Mouse (Mus musculus) heart, embryonic 12.5 days (tissue): ENCODE measurements at regions not wholly inside any gene's neighbourhood (a gene's known extent, or its start where the extent isn't known, plus 50 kb on each side); places are given as distances from the start of the nearest gene placed in this dataset.

Source experiments
- ATAC-seq: fragments of 200-750 bp; cut with Nextera tagmentation; 2 replicates; pipeline ENCODE4 v1.8.0; 2017; ENCODE audit warnings: moderate TSS enrichment, moderate library complexity; ENCODE audit not compliant: insufficient number of reproducible peaks, low FRiP score
- H3K27ac ChIP-seq: fragments of 300-500 bp; sonication (generic); 2 replicates; pipeline ENCODE4 v1.5.1; 2016; ENCODE audit warnings: mild to moderate bottlenecking, moderate library complexity; ENCODE audit not compliant: poor library complexity, severe bottlenecking
- H3K27me3 ChIP-seq: fragments of 300-500 bp; sonication (generic); replicated peaks from 2 replicates; pipeline ENCODE4 v1.6.1; 2016; ENCODE audit warnings: mild to moderate bottlenecking, moderate library complexity
- H3K36me3 ChIP-seq: fragments of 300-500 bp; sonication (generic); 2 replicates; pipeline ENCODE4 v1.6.1; 2016; ENCODE audit warnings: mild to moderate bottlenecking, moderate library complexity
- H3K4me1 ChIP-seq: fragments of 300-500 bp; sonication (generic); replicated peaks from 2 replicates; pipeline ENCODE4 v1.6.1; 2016; ENCODE audit warnings: mild to moderate bottlenecking
- H3K4me2 ChIP-seq: fragments of 300-500 bp; sonication (generic); 2 replicates; pipeline ENCODE4 v1.6.1; 2016; ENCODE audit warnings: mild to moderate bottlenecking, moderate library complexity
- H3K4me3 ChIP-seq: fragments of 300-500 bp; sonication (generic); 2 replicates; pipeline ENCODE4 v1.5.1; 2016; ENCODE audit warnings: mild to moderate bottlenecking
- H3K9ac ChIP-seq: fragments of 300-500 bp; sonication (generic); 2 replicates; pipeline ENCODE4 v1.6.1; 2016; ENCODE audit warnings: mild to moderate bottlenecking, moderate library complexity
- H3K9me3 ChIP-seq: fragments of 300-500 bp; sonication (generic); replicated peaks from 2 replicates; pipeline ENCODE4 v1.6.1; 2016; ENCODE audit warnings: mild to moderate bottlenecking, moderate library complexity
- WGBS: fragments of 180-500 bp; shearing (Covaris S2); methylation state at CpG from one replicate; pipeline ENCODE4 v1.1.7; 2016; 5-methylcytosine and 5-hydroxymethylcytosine counted together

GRCm38 (mm10) chr16:8351424-8351823, 73.5 kb downstream of the Tmem114 start:
- Histone ChIP-seq H3K4me1 (no peaks in the 10 kb centered on the region), H3K9ac (no peak overlapping the region), H3K27me3 (no peaks in the 10 kb centered on the region), H3K4me2 (no peak overlapping the region), H3K36me3 (no peaks in the 10 kb centered on the region), H3K4me3 (no peak overlapping the region), H3K9me3 (peaks cover 8% of the 10 kb centered on the region; the same call in 1 of the 2 replicates), H3K27ac (no peak overlapping the region)
- 76% methylated on average over 4 of the region's 4 CpGs for WGBS
- no peak for ATAC-seq

GRCm38 (mm10) chr16:8349148-8349547, 75.8 kb downstream of the Tmem114 start:
- Histone ChIP-seq H3K9me3 (no peaks in the 10 kb centered on the region), H3K4me3 (no peak overlapping the region), H3K4me1 (no peaks in the 10 kb centered on the region), H3K4me2 (no peak overlapping the region), H3K9ac (no peak overlapping the region), H3K36me3 (no peaks in the 10 kb centered on the region), H3K27me3 (no peaks in the 10 kb centered on the region), H3K27ac (no peak overlapping the region)
- WGBS: 78% methylated on average over 3 of the region's 3 CpGs
- no peak for ATAC-seq

- no peaks in the 10 kb centered on the region for H3K27me3 ChIP-seq
- H3K4me1 ChIP-seq: no peaks in the 10 kb centered on the region
- no peaks in the 10 kb centered on the region for H3K9me3 ChIP-seq
- H3K4me3 ChIP-seq: no peak overlapping the region
- H3K27ac ChIP-seq: no peak overlapping the region
- 56% methylated on average over 5 of the region's 5 CpGs for WGBS
- H3K9ac ChIP-seq: no peak overlapping the region
- H3K36me3 ChIP-seq: no peaks in the 10 kb centered on the region
- H3K4me2 ChIP-seq: no peak overlapping the region
- no peak for ATAC-seq
Observed at GRCm38 (mm10) chr16:8348645-8349044, 76.3 kb downstream of the Tmem114 start.

- H3K4me3 ChIP-seq: no peak overlapping the region
- H3K4me1 ChIP-seq: no peaks in the 10 kb centered on the region
- H3K9me3 ChIP-seq: no peaks in the 10 kb centered on the region
- WGBS: 81% methylated on average over 7 of the region's 7 CpGs
- H3K27ac ChIP-seq: no peak overlapping the region
- no peak for ATAC-seq
- H3K9ac ChIP-seq: no peak overlapping the region
- H3K27me3 ChIP-seq: no peaks in the 10 kb centered on the region
- H3K36me3 ChIP-seq: no peaks in the 10 kb centered on the region
- no peak overlapping the region for H3K4me2 ChIP-seq
Observed at GRCm38 (mm10) chr16:8345216-8345615, 79.7 kb downstream of the Tmem114 start.

- H3K9ac ChIP-seq: no peak overlapping the region
- H3K27me3 ChIP-seq: no peaks in the 10 kb centered on the region
- H3K9me3 ChIP-seq: no peaks in the 10 kb centered on the region
- no peak overlapping the region for H3K4me3 ChIP-seq
- H3K27ac ChIP-seq: no peak overlapping the region
- 0 out of 2 replicates have a peak overlapping the region, but pooled peaks have one; percentile 22 for H3K4me2 ChIP-seq
- H3K36me3 ChIP-seq: no peaks in the 10 kb centered on the region
- WGBS: 24% methylated on average over 8 of the region's 8 CpGs
- no peak for ATAC-seq
- H3K4me1 ChIP-seq: no peaks in the 10 kb centered on the region
Observed at GRCm38 (mm10) chr16:8333081-8333710, 91.7 kb downstream of the Tmem114 start.

GRCm38 (mm10) chr16:8311996-8312395, 112.9 kb downstream of the Tmem114 start:
- no peaks in the 10 kb centered on the region for H3K36me3 ChIP-seq
- no peaks in the 10 kb centered on the region for H3K9me3 ChIP-seq
- no peaks in the 10 kb centered on the region for H3K27me3 ChIP-seq
- no peak for ATAC-seq
- H3K4me3 ChIP-seq: no peak overlapping the region
- no peak overlapping the region for H3K4me2 ChIP-seq
- no peak overlapping the region for H3K27ac ChIP-seq
- 73% methylated on average over 7 of the region's 7 CpGs for WGBS
- no peak overlapping the region for H3K9ac ChIP-seq
- no peaks in the 10 kb centered on the region for H3K4me1 ChIP-seq

GRCm38 (mm10) chr16:8306389-8306788, 118.5 kb downstream of the Tmem114 start:
- Histone ChIP-seq H3K36me3 (no peaks in the 10 kb centered on the region), H3K9me3 (no peaks in the 10 kb centered on the region), H3K27me3 (no peaks in the 10 kb centered on the region), H3K4me3 (no peak overlapping the region), H3K27ac (no peak overlapping the region), H3K4me2 (no peak overlapping the region), H3K9ac (no peak overlapping the region), H3K4me1 (0 out of 2 replicates have a peak, but pooled peaks cover 3% of the 10 kb centered on the region)
- no peak for ATAC-seq
- 70% methylated on average over 8 of the region's 8 CpGs for WGBS
